Mouse (Mus musculus) forebrain, postnatal 0 days (tissue): Measurements from ENCODE around the gene Klk1b24. TPM values are rescaled to one million over a fixed set of nuclear protein-coding genes. Genes with fewer than 3 reads are reported as not detected.
"Not testable (repeated sequence)": the region's sequence is repeated elsewhere in the genome, so short reads cannot be mapped to it uniquely, and the experiment has no call there.

ENCODE experiments used
- ATAC-seq: fragments of 200-750 bp; cut with Nextera tagmentation; 2 replicates; pipeline ENCODE4 v1.8.0; 2017; ENCODE audit warnings: mild to moderate bottlenecking, moderate library complexity
- DNase-seq: peaks from one replicate; pipeline ENCODE4 v3.0.0-alpha.2; 2015
- H3K27ac ChIP-seq: fragments of 300-500 bp; sonication (generic); 2 replicates; pipeline ENCODE4 v1.5.1; 2014; ENCODE audit warnings: low read depth, mild to moderate bottlenecking, antibody characterized with exemption, low read length, moderate library complexity, mixed read lengths
- H3K27me3 ChIP-seq: fragments of 300-500 bp; sonication (generic); 2 replicates; pipeline ENCODE4 v1.6.1; 2014; ENCODE audit warnings: mild to moderate bottlenecking, low read length, mixed read lengths; ENCODE audit not compliant: insufficient read depth
- H3K36me3 ChIP-seq: fragments of 300-500 bp; sonication (generic); 2 replicates; pipeline ENCODE4 v1.6.1; 2014; ENCODE audit warnings: mild to moderate bottlenecking, moderate library complexity; ENCODE audit not compliant: insufficient read depth
- H3K4me1 ChIP-seq: fragments of 300-500 bp; sonication (generic); 2 replicates; pipeline ENCODE4 v1.6.1; 2014; ENCODE audit warnings: antibody characterized with exemption; ENCODE audit not compliant: insufficient read depth
- H3K4me2 ChIP-seq: fragments of 300-500 bp; sonication (generic); 2 replicates; pipeline ENCODE4 v1.6.1; 2014; ENCODE audit warnings: low read depth, mild to moderate bottlenecking, moderate library complexity
- H3K4me3 ChIP-seq: fragments of 300-500 bp; sonication (generic); 2 replicates; pipeline ENCODE4 v1.5.1; 2014; ENCODE audit warnings: low read depth, low read length, mixed read lengths
- H3K9ac ChIP-seq: fragments of 300-500 bp; sonication (generic); 2 replicates; pipeline ENCODE4 v1.6.1; 2014; ENCODE audit warnings: mild to moderate bottlenecking
- H3K9me3 ChIP-seq: fragments of 300-500 bp; sonication (generic); 2 replicates; pipeline ENCODE4 v1.6.1; 2016; ENCODE audit warnings: low read length
- CTCF ChIP-seq: sonication (generic); IDR thresholded peaks from 2 replicates; pipeline ENCODE4 v1.5.1; 2016; ENCODE audit warnings: antibody characterized with exemption, control low read depth, low read depth
- WGBS: fragments of 180-500 bp; shearing (Covaris S2); extraction: QIAGEN DNeasy Blood & Tissue Kit; methylation state at CpG from one replicate; pipeline ENCODE4 v1.1.7; 2014; 5-methylcytosine and 5-hydroxymethylcytosine counted together
- polyA plus RNA-seq: library from polyadenylated mRNA; unstranded; fragments of >200 nt; fragmentation: Nextera tagmentation; extraction: Ambion mirVana; gene quantifications from 2 replicates; pipeline ENCODE4 v1.2.1, GENCODE M21; 2015
- total RNA-seq: library from RNA; depleted of rRNA; stranded (reverse); fragments of >200 nt; gene quantifications from 2 replicates; pipeline ENCODE4 v1.2.3, GENCODE M21; 2014; rRNA removed

The Klk1b24 gene
- total RNA-seq (not detected in 2 replicates), polyA plus RNA-seq (not detected in 2 replicates)

DNA sequence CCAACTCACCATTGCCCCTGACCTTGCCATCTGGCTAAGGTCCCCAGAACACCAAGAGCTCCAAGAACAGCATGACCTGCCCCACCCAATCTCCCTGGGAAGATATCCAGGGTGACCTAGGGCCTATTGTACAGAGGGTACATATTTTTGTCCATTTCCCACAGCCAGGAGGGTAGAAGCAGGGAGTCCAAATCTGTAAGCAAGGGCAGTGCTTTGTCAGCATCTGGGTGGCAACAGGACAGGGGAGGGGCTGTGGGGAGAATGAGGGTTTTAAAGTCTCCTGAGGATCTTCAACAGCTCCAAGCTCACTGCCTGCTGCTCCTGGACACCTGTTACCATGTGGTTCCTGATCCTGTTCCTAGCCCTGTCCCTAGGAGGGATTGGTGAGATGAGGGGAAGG lies at the start of gene Klk1b24:
Gene Klk1b24 (plus strand): TSS at position 301 of the 400 bp plus-strand sequence.
- not testable (repeated sequence) for H3K4me3 ChIP-seq, H3K36me3 ChIP-seq, H3K27me3 ChIP-seq, DNase-seq, H3K9ac ChIP-seq, H3K27ac ChIP-seq, H3K9me3 ChIP-seq, H3K4me2 ChIP-seq, ATAC-seq, H3K4me1 ChIP-seq

DNA sequence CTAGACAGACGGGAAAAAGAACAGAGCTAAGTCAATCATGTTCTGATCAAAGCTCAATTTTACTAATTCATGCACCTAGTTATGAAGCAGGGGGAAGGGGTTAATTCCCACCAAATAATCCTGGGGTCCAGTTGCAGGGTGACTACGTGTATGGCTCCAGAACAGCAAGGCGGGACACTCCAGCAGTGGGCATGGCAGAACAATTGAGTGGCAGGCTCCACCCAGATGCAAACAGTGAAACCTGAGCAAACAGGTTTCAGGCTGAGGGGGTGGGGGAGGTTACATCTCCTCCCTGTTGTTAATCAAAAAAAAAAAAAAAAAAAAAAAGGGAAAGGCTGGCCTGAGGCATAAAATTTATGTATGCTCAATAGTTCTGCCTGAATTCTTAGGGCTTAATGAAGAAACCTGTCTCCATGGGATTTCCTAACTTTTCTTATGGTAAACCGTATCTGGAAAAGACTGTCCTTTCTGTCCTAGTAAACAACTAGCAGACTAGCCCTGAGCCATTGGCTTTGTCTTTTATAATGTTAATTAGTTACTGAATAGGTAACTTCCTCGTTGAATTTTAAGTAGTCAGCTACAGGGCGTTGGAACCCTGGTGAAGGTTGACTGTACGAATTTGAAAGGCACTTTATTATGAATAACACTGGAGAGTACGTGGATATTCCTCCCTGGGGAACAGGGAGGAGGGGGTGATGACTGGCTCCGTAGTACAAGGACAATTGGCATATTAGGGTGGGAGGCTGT lies 8.6 kb upstream of the Klk1b24 start:
- Histone ChIP-seq H3K36me3 (no peaks in the 10 kb centered on the region), H3K27ac (no peak overlapping the region), H3K9me3 (no peaks in the 10 kb centered on the region), H3K4me3 (no peak overlapping the region), H3K9ac (no peak overlapping the region), H3K4me1 (no peaks in the 10 kb centered on the region), H3K4me2 (no peak overlapping the region), H3K27me3 (no peaks in the 10 kb centered on the region)
- 21% methylated on average over 9 of the region's 9 CpGs for WGBS
- ATAC-seq (no peak), DNase-seq (no peak)
- no peak for TF ChIP-seq CTCF

DNA sequence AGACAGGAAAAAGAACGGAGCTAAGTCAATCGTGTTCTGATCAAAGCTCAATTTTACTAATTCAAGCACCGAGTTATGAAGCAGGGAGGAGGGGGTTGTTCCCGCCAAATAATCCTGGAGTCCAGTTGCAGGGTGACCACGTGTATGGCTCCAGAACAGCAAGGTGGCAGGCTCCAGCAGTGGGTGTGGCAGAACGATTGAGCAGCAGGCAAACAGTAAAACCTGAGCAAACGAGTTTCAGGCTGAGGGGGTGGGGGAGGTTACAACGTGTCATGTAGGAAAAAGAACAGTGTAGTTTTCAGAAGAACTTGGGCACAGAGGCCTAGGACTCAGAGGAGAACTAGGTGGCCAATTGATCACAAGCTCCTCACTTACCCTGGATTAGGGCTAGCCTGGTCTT lies 1.5 kb upstream of the Klk1b24 start:
- H3K9ac ChIP-seq, H3K27ac ChIP-seq, H3K4me3 ChIP-seq, DNase-seq, H3K27me3 ChIP-seq, H3K4me1 ChIP-seq, H3K9me3 ChIP-seq, ATAC-seq, H3K36me3 ChIP-seq, H3K4me2 ChIP-seq: not testable (repeated sequence)
- WGBS: 66% methylated on average over 8 of the region's 8 CpGs

DNA sequence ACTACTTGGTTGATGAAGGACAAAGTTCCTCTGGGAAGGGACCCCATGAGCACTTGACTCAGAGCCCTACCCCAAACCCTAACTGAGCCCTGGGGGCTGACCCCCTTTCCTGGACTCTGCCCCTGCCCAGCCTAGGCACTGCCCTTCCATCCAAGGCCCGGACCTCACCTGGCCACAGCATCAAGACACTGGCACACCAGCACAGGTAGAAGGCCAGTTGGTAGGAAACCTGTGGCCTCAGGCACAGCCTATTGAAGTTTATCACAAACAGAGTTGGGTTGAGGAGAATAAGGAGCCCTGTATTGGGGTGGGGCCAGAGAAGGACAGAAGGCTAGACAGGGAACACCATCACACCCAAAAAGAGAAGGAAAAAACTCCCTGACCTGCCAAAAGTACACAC lies 5.4 kb downstream of the Klk1b24 start:
- not testable (repeated sequence) for H3K9me3 ChIP-seq, H3K27me3 ChIP-seq, H3K27ac ChIP-seq, DNase-seq, ATAC-seq, H3K4me1 ChIP-seq, H3K9ac ChIP-seq, H3K4me2 ChIP-seq, H3K4me3 ChIP-seq, H3K36me3 ChIP-seq
- WGBS: 95% methylated on average over 1 of the region's 1 CpGs

DNA sequence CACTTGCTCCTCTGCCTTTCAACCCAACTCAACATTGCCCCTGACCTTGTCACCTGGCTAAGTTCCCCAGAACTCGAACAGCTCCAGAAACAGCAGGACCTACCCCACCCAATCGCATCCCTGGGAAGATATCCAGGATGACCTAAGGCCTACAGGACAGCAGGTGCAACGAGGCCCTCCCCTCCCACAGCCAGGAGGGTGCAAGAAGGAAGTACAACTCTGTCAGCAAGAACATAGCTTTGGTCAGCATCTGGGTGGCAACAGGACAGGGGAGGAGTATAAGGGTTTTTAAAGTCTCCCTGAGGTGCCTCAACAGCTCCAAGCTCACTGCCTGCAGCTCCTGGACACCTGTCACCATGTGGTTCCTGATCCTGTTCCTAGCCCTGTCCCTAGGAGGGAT lies 9.9 kb downstream of the Klk1b24 start, which contains the start of gene Klk1b3:
Gene Klk1b3 (plus strand): TSS at position 301 of the 400 bp plus-strand sequence.
- no peak for TF ChIP-seq CTCF
- Histone ChIP-seq H3K27ac (no peak within 1 kb of the TSS), H3K9ac (no peak within 1 kb of the TSS), H3K27me3 (no peaks in the 10 kb centered on the region), H3K9me3 (no peaks in the 10 kb centered on the region), H3K36me3 (no peaks in the 10 kb centered on the region), H3K4me2 (no peak within 1 kb of the TSS), H3K4me1 (no peaks in the 10 kb centered on the region), H3K4me3 (no peak within 1 kb of the TSS)
- ATAC-seq (no peak), DNase-seq (no peak)
- 71% methylated on average over 3 of the region's 3 CpGs for WGBS

DNA sequence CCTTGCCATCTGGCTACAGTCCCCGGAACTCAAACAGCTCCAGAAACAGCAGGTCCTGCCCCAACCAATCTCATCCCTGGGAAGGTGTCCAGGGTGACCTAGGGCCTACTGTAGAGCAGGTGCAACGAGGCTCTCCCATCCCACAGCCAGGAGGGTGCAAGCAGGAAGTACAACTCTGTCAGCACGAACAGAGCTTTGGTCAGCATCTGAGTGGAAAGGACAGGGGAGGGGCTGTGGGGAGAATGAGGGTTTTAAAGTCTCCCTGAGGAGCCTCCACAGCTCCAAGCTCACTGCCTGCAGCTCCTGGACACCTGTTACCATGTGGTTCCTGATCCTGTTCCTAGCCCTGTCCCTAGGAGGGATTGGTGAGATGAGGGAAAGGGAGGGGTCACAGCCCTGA lies 19.1 kb downstream of the Klk1b24 start, which contains the start of gene Klk1b4:
Gene Klk1b4 (plus strand): TSS at position 301 of the 400 bp plus-strand sequence.
- not testable (repeated sequence) for H3K9ac ChIP-seq, H3K27ac ChIP-seq, H3K36me3 ChIP-seq, H3K27me3 ChIP-seq, H3K4me3 ChIP-seq, DNase-seq, H3K9me3 ChIP-seq, H3K4me2 ChIP-seq, ATAC-seq, H3K4me1 ChIP-seq
- WGBS: 55% methylated on average over 3 of the region's 3 CpGs

DNA sequence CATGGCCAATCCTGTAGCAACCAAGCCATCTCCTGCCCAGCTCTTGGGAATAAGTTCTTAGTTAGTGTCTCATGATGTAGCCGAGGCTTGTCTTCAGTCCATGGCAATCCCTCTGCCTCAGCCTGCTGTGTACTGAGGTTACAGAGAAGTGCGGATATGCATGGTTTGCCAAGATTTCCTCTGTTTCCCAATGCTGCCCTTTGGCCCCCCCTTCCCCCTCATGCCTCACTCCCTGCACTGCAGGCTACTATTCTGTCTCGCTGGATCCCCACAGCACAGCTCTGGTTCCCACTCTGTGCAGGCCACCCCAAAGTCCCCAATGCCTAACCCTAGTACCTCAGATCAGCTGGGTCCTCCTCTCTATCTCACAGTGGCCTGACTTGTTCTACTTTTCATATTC lies 20.3 kb downstream of the Klk1b24 start:
- H3K36me3 ChIP-seq: no peaks in the 10 kb centered on the region
- no peak for ATAC-seq

More for the DNA sequence above, 20.3 kb downstream of the Klk1b24 start:
- H3K4me2 ChIP-seq: no peak overlapping the region
- DNase-seq: no peak
- 84% methylated on average over 3 of the region's 3 CpGs for WGBS
- no peaks in the 10 kb centered on the region for H3K9me3 ChIP-seq
- no peaks in the 10 kb centered on the region for H3K4me1 ChIP-seq
- no peak overlapping the region for H3K27ac ChIP-seq
- no peaks in the 10 kb centered on the region for H3K27me3 ChIP-seq
- H3K9ac ChIP-seq: no peak overlapping the region
- no peak for TF ChIP-seq CTCF
- H3K4me3 ChIP-seq: no peak overlapping the region
